Mouse (Mus musculus) spleen, adult 2 months (tissue): ENCODE results near the gene Vdac1. TPM values are rescaled to one million over a fixed set of nuclear protein-coding genes. Genes with fewer than 3 reads are reported as not detected.

Source experiments
- DNase-seq, 2 experiments: peaks; one replicate each; pipeline versions ENCODE4 v3.0.0 to v3.0.0-alpha.2; 2012 to 2021; ENCODE audit warnings: low spot score in 2 of 2, low read depth in 1 of 2
- H3K27ac ChIP-seq: fragments of 200-500 bp; 2 replicates; pipeline ENCODE4 v1.5.1; 2012; ENCODE audit warnings: low read length, inconsistent platforms; ENCODE audit not compliant: insufficient read depth
- H3K27me3 ChIP-seq: fragments of 200-500 bp; 2 replicates; pipeline ENCODE4 v1.6.1; 2012; ENCODE audit warnings: mild to moderate bottlenecking, moderate library complexity, low read length, inconsistent platforms; ENCODE audit not compliant: control insufficient read depth, insufficient read depth
- H3K36me3 ChIP-seq: fragments of 200-500 bp; 2 replicates; pipeline ENCODE4 v1.6.1; 2012; ENCODE audit warnings: mild to moderate bottlenecking, low read length, inconsistent platforms; ENCODE audit not compliant: control insufficient read depth, insufficient read depth
- H3K4me1 ChIP-seq: fragments of 200-500 bp; 2 replicates; pipeline ENCODE4 v1.6.1; 2011; ENCODE audit warnings: inconsistent platforms; ENCODE audit not compliant: control insufficient read depth, insufficient read depth, insufficient read length
- H3K4me3 ChIP-seq: fragments of 200-500 bp; 2 replicates; pipeline ENCODE4 v1.5.1; 2011; ENCODE audit warnings: mild to moderate bottlenecking, inconsistent platforms; ENCODE audit not compliant: insufficient read depth, insufficient read length; ENCODE audit errors: extremely low read depth
- CTCF ChIP-seq: fragments of 200-500 bp; IDR thresholded peaks from 2 replicates; pipeline ENCODE4 v1.5.1; 2011; ENCODE audit warnings: mild to moderate bottlenecking, inconsistent platforms; ENCODE audit not compliant: insufficient read depth, insufficient read length, insufficient replicate concordance; ENCODE audit errors: extremely low read depth
- POLR2A ChIP-seq: fragments of 200-500 bp; IDR thresholded peaks from 2 replicates; pipeline ENCODE4 v1.6.1; 2011; ENCODE audit warnings: low read depth, low read length, inconsistent platforms
- WGBS: fragments of 180-500 bp; shearing (Covaris S2); methylation state at CpG from one replicate; pipeline ENCODE4 v1.1.7; 2018; 5-methylcytosine and 5-hydroxymethylcytosine counted together
- polyA plus RNA-seq: library from polyadenylated mRNA; depleted of rRNA; stranded (reverse); fragments of >200 nt; gene quantifications from 2 replicates; pipeline ENCODE4 v1.2.3, GENCODE M21; 2012; rRNA removed

Gene Vdac1
- 17.2 and 17.9 TPM in 2 replicates for polyA plus RNA-seq

GRCm38 (mm10) chr11:52360471-52361277 is at the start of gene Vdac1:
TSS of gene Vdac1 (plus strand) at chr11:52360860.
- no peaks in the 10 kb centered on the region for H3K36me3 ChIP-seq
- H3K4me1 ChIP-seq, result peaks cover 9% of the 10 kb centered on the region
- TF ChIP-seq POLR2A (peak; percentile 47; the same call in 1 of the 2 replicates), CTCF (no peak)
- H3K4me3 ChIP-seq, result peak within 1 kb of the TSS; percentile 100
- peak within 1 kb of the TSS; percentile 93 for H3K27ac ChIP-seq
- peak; percentile 54 to 81 for DNase-seq
- WGBS, result under 1% methylated on average over 73 of the region's 84 CpGs
- no peaks in the 10 kb centered on the region for H3K27me3 ChIP-seq

DNA sequence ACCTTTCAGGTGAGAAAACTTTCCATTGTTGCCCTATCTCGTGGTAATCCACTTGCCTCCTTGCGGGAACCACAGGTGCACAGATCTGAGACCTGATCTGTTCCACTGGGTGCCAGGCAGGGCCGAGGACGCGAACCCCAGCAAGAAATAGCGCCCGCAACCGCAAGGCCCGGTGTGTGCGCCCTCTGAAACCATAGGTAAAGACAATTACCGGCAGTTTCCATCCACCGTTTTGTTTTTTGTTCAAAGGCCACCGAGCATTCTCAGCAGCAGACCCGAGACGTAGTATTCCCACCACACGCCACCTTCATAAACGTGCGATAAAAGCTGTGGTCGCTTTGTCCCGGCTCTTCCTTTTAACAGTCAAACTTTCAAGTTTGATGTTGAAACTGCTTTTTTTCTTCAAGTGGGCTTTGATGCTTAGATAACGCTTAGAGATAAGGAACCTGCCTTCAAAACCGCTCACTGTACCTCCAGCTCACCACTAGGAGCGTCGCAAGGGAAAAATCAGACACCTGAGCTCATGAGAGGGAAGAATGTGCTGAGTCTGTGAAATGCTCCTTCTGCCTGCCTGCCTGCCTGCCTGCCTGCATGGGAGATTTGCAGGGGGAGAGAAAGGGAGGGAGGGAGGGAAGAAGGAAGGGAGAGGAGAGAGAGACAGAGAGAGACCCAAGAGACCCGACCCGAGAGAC is 46.4 kb upstream of the Vdac1 start:
- Histone ChIP-seq H3K4me1 (peaks cover 7% of the 10 kb centered on the region), H3K27me3 (no peaks in the 10 kb centered on the region), H3K36me3 (no peaks in the 10 kb centered on the region), H3K4me3 (no peak overlapping the region), H3K27ac (0 out of 2 replicates have a peak overlapping the region, but pooled peaks have one; percentile 69)
- WGBS, result 5% methylated on average over 26 of the region's 26 CpGs
- TF ChIP-seq POLR2A, result no peak
- TF ChIP-seq CTCF, result no peak
- DNase-seq, result peak; percentile 51 to 82

GRCm38 (mm10) chr11:52318445-52318844 is 42.2 kb upstream of the Vdac1 start:
- TF ChIP-seq POLR2A, result no peak
- no peak for TF ChIP-seq CTCF
- no peaks in the 10 kb centered on the region for H3K36me3 ChIP-seq
- H3K27ac ChIP-seq, result peak overlapping the region; percentile 71
- H3K4me1 ChIP-seq, result peaks cover 10% of the 10 kb centered on the region
- peak in 1 of 2 experiments; percentile 24 for DNase-seq
- H3K27me3 ChIP-seq, result no peaks in the 10 kb centered on the region
- no peak overlapping the region for H3K4me3 ChIP-seq
- WGBS, result 14% methylated on average over 13 of the region's 13 CpGs

DNA sequence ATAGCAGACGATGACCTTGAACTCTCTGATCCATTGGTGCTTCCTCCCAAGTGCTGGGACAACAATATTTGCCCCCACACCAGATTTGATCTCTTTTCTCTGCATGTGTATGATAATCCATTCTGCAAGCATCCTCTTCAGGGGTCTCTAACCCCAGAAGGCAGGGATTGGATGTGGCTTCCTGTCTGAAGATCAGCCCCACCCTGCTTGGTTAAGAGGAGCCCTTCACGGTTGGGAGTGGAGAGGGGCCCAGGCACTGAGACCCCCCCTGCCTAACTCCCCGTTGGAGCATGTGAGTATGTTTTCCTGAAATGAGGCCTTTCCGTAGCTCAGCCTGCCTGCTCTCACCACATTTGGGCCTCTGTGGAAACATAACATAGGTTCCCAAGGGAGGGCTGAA is 41.0 kb upstream of the Vdac1 start:
- DNase-seq, result no peak
- Histone ChIP-seq H3K27ac (peak overlapping the region; percentile 71; the same call in 1 of the 2 replicates), H3K4me1 (peaks cover 10% of the 10 kb centered on the region), H3K27me3 (no peaks in the 10 kb centered on the region), H3K36me3 (no peaks in the 10 kb centered on the region), H3K4me3 (no peak overlapping the region)
- TF ChIP-seq POLR2A, result no peak
- no peak for TF ChIP-seq CTCF
- 34% methylated on average over 4 of the region's 4 CpGs for WGBS

GRCm38 (mm10) chr11:52320529-52320928 is 40.1 kb upstream of the Vdac1 start:
- H3K4me3 ChIP-seq, result no peak overlapping the region
- no peaks in the 10 kb centered on the region for H3K36me3 ChIP-seq
- DNase-seq, result no peak
- H3K4me1 ChIP-seq, result peaks cover 10% of the 10 kb centered on the region
- H3K27ac ChIP-seq, result no peak overlapping the region
- 77% methylated on average over 4 of the region's 4 CpGs for WGBS
- H3K27me3 ChIP-seq, result no peaks in the 10 kb centered on the region
- no peak for TF ChIP-seq POLR2A

DNA sequence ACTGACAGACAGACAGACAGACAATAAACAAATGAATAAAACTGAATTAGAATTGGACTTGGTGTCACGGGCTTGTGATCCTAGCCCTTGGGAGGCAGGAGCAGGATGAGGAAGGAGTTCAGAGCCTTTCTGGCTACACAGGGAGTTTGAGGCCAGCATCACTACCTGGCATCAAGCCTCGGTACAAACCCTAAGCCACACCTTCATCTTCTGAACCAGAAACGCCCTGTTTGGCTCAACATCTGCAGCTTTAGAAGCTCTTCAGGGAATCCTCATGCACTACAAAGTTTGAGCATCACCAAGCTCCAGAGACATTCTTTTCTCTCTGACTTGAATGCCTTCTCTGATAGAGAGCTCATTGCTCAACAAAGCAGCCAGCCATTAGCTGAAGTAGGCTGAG is 39.1 kb upstream of the Vdac1 start:
- peaks cover 10% of the 10 kb centered on the region for H3K4me1 ChIP-seq
- no peak for DNase-seq

More for the DNA sequence above, 39.1 kb upstream of the Vdac1 start:
- Histone ChIP-seq H3K27ac (no peak overlapping the region), H3K4me3 (no peak overlapping the region), H3K27me3 (no peaks in the 10 kb centered on the region), H3K36me3 (no peaks in the 10 kb centered on the region)
- WGBS, result 62% methylated on average over 3 of the region's 3 CpGs
- no peak for TF ChIP-seq CTCF
- no peak for TF ChIP-seq POLR2A
